39 mouse cellular contexts compared by ENCODE assay signal in genomic region chr6:128733908-128734679, GRCm38 (mm10). TPM values are rescaled to one million over a fixed set of nuclear protein-coding genes. Genes with fewer than 3 reads are reported as not detected.
DNase-seq lines count a peak whose midpoint lies in the region; ATAC-seq lines count a peak whose summit lies in the region.
"Had no signal": no experiment of that assay in that cellular context is flagged by ENCODE, and none has a peak within 500 bp of the region (broad histone marks: within the 10 kb centered on the region; RNA-seq: fewer than 3 reads in every experiment).

No protein-coding gene starts in this region.

- DNase-seq in spleen, postnatal 36 days (ENCODE audit: low spot score in 2 of 2) = peak; percentile 31 to 42
- DNase-seq in spleen, postnatal 14 days (ENCODE audit: low spot score in 2 of 2) = no peak
- DNase-seq in splenic B cell, adult 2 months (ENCODE audit: low read depth, low spot score) = peak; percentile 42
- DNase-seq in urinary bladder, postnatal 10 days (ENCODE audit: low spot score) = no peak
- DNase-seq in layer of hippocampus, postnatal 25 days (ENCODE audit: extremely low spot score in 1 of 2, low spot score in 1 of 2) = no peak
- DNase-seq: adrenal gland, postnatal 25 days; cerebellum, adult 9-10 months; gastrocnemius, adult 2 months; gastrocnemius, postnatal 36 days; heart, adult 2 months; heart, postnatal 14 days; kidney, adult 18-20 months; kidney, postnatal 36 days; layer of hippocampus, postnatal 36 days; liver, embryonic 13.5 days; midbrain, embryonic 14.5 days; right cerebral cortex, adult 18-20 months; thymus, adult 2 months; thymus, postnatal 36 days had no signal

- H3K4me3 ChIP-seq in heart, embryonic 11.5 days (ENCODE audit: low read depth, low read length) = no peak overlapping the region
- H3K4me3 ChIP-seq: embryonic facial prominence, embryonic 13.5 days; forebrain, embryonic 10.5 days; forebrain, embryonic 15.5 days; gastrocnemius, adult 2 months; heart, adult 2 months; kidney, embryonic 15.5 days; layer of hippocampus, adult 2 months; limb, embryonic 10.5 days; limb, embryonic 15.5 days; liver, embryonic 13.5 days had no signal

- H3K36me3 ChIP-seq in splenic B cell, adult 2 months (ENCODE audit: control insufficient read depth, insufficient read depth, low read length, poor library complexity, severe bottlenecking) = no peaks in the 10 kb centered on the region
- H3K36me3 ChIP-seq in heart, embryonic 11.5 days (ENCODE audit: control insufficient read depth, insufficient read depth, low read length) = no peaks in the 10 kb centered on the region
- H3K36me3 ChIP-seq: embryonic facial prominence, embryonic 13.5 days; forebrain, embryonic 10.5 days; forebrain, embryonic 15.5 days; kidney, embryonic 15.5 days; limb, embryonic 10.5 days; limb, embryonic 15.5 days; liver, embryonic 13.5 days had no signal

- no peak overlapping the region for H3K27ac ChIP-seq in heart, embryonic 11.5 days (ENCODE audit: low read depth, low read length)
- H3K27ac ChIP-seq: embryonic facial prominence, embryonic 13.5 days; forebrain, embryonic 10.5 days; forebrain, embryonic 15.5 days; gastrocnemius, adult 2 months; heart, adult 2 months; kidney, embryonic 15.5 days; layer of hippocampus, adult 2 months; limb, embryonic 10.5 days; limb, embryonic 15.5 days; liver, embryonic 13.5 days; stomach, postnatal 0 days had no signal

- no peak overlapping the region for H3K9ac ChIP-seq in heart, embryonic 11.5 days (ENCODE audit: low read depth, low read length)
- H3K9ac ChIP-seq: embryonic facial prominence, embryonic 13.5 days; forebrain, embryonic 15.5 days; kidney, embryonic 15.5 days; limb, embryonic 15.5 days; liver, embryonic 13.5 days had no signal

- WGBS in heart, embryonic 11.5 days (ENCODE audit: insufficient replicate concordance) = 53% methylated on average over 5 of the region's 5 CpGs

- H3K27me3 ChIP-seq in splenic B cell, adult 2 months (ENCODE audit: control insufficient read depth, insufficient read depth, low read length, poor library complexity, severe bottlenecking) = no peaks in the 10 kb centered on the region
- no peaks in the 10 kb centered on the region for H3K27me3 ChIP-seq in heart, embryonic 11.5 days (ENCODE audit: control insufficient read depth, insufficient read depth, low read length)
- H3K27me3 ChIP-seq: embryonic facial prominence, embryonic 13.5 days; forebrain, embryonic 15.5 days; kidney, embryonic 15.5 days; limb, embryonic 15.5 days; liver, embryonic 13.5 days had no signal

- no peaks in the 10 kb centered on the region for H3K4me1 ChIP-seq in heart, embryonic 11.5 days (ENCODE audit: control insufficient read depth, insufficient read depth, low read length)
- H3K4me1 ChIP-seq: embryonic facial prominence, embryonic 13.5 days; forebrain, embryonic 10.5 days; forebrain, embryonic 15.5 days; limb, embryonic 15.5 days; liver, embryonic 13.5 days had no signal

- no peaks in the 10 kb centered on the region for H3K9me3 ChIP-seq in heart, embryonic 11.5 days (replicated peaks; ENCODE audit: control insufficient read depth, low read length)
- H3K9me3 ChIP-seq: embryonic facial prominence, embryonic 13.5 days; forebrain, embryonic 10.5 days; forebrain, embryonic 15.5 days; kidney, embryonic 15.5 days; limb, embryonic 10.5 days; limb, embryonic 15.5 days; liver, embryonic 13.5 days had no signal

- peak; percentile 78 for ATAC-seq in common myeloid progenitor, adult 5-6 weeks (replicated peaks; ENCODE audit: low read depth, poor library complexity, severe bottlenecking)
- ATAC-seq in megakaryocyte progenitor cell, adult 5-6 weeks (replicated peaks; ENCODE audit: poor library complexity) = peak; percentile 69
- no peak for ATAC-seq in heart, embryonic 11.5 days (replicated peaks; ENCODE audit: insufficient number of reproducible peaks, low FRiP score, low TSS enrichment)
- ATAC-seq: forebrain, embryonic 15.5 days; hindbrain, embryonic 16.5 days; lung, postnatal 0 days had no signal

- no peak overlapping the region for H3K4me2 ChIP-seq in heart, embryonic 11.5 days
- H3K4me2 ChIP-seq: embryonic facial prominence, embryonic 13.5 days; forebrain, embryonic 15.5 days; kidney, embryonic 15.5 days; limb, embryonic 15.5 days; liver, embryonic 13.5 days had no signal

RNA-seq across cellular contexts. Expression of gene Klrb1, which starts 11.2 kb away (rescaled TPM):
- not detected in 2 replicates for total RNA-seq in common myeloid progenitor, adult 5-6 weeks (2017)
- not detected in 2 replicates for total RNA-seq in megakaryocyte progenitor cell, adult 5-6 weeks (2015)
- not detected in 2 replicates for total RNA-seq in megakaryocyte progenitor cell, adult 5-6 weeks (2017)
- polyA plus RNA-seq in heart, embryonic 11.5 days (2014; fragmentation: Nextera tagmentation; extraction: Ambion mirVana) = not detected in 2 replicates
- 1 to 10 TPM; 1.2 to 1.4 TPM for total RNA-seq in layer of hippocampus, postnatal 25 days (2021)
- total RNA-seq: adrenal gland, adult 18-20 months; adrenal gland, postnatal 25 days; gastrocnemius, adult 2 months; gastrocnemius, postnatal 36 days; heart, adult 2 months; heart, postnatal 14 days; layer of hippocampus, adult 2 months; MEL had no signal
- polyA plus RNA-seq: C2C12; embryonic facial prominence, embryonic 13.5 days; forebrain, embryonic 10.5 days; forebrain, embryonic 15.5 days; heart, adult 2 months; heart, embryonic 14.5 days; hindbrain, embryonic 11.5 days; intestine, embryonic 14.5 days; kidney, embryonic 15.5 days; limb, embryonic 10.5 days; limb, embryonic 15.5 days; liver, embryonic 13.5 days; lung, postnatal 0 days; neural tube, embryonic 11.5 days; stomach, postnatal 0 days; thymus, adult 2 months had no signal

RNA-seq across cellular contexts. Expression of gene Klrb1c, which starts 54.9 kb away (rescaled TPM):
- total RNA-seq in common myeloid progenitor, adult 5-6 weeks (2017) = 0.44 and 0.59 TPM in 2 replicates
- total RNA-seq in megakaryocyte progenitor cell, adult 5-6 weeks (2015) = 0.07 and 0.96 TPM in 2 replicates
- total RNA-seq in megakaryocyte progenitor cell, adult 5-6 weeks (2017) = 0.37 and 0.51 TPM in 2 replicates
- polyA plus RNA-seq in heart, embryonic 11.5 days (2014; fragmentation: Nextera tagmentation; extraction: Ambion mirVana) = not detected in 2 replicates
- not detected for total RNA-seq in layer of hippocampus, postnatal 25 days (2021)
- total RNA-seq: adrenal gland, postnatal 25 days; gastrocnemius, adult 2 months; gastrocnemius, postnatal 36 days; layer of hippocampus, adult 2 months; layer of hippocampus, postnatal 36 days; MEL had no signal
- polyA plus RNA-seq: C2C12; embryonic facial prominence, embryonic 13.5 days; forebrain, embryonic 10.5 days; forebrain, embryonic 15.5 days; heart, embryonic 14.5 days; hindbrain, embryonic 11.5 days; limb, embryonic 10.5 days; limb, embryonic 15.5 days; midbrain, embryonic 14.5 days; neural tube, embryonic 11.5 days had no signal

Comparison
In these comparisons a context has a peak if more than half of its experiments do, and no peak if none do; other contexts are left out.
1. DNase-seq: peak in spleen, postnatal 36 days (2 of 2) and splenic B cell, adult 2 months (single experiment); none in spleen, postnatal 14 days (0 of 2), urinary bladder, postnatal 10 days (single experiment) and layer of hippocampus, postnatal 25 days (0 of 2).